Mouse (Mus musculus): ENCODE data around the gene Olfr723.
"Not testable (repeated sequence)": the region's sequence is repeated elsewhere in the genome, so short reads cannot be mapped to it uniquely, and the experiment has no call there.

Olfr723 gene

DNA sequence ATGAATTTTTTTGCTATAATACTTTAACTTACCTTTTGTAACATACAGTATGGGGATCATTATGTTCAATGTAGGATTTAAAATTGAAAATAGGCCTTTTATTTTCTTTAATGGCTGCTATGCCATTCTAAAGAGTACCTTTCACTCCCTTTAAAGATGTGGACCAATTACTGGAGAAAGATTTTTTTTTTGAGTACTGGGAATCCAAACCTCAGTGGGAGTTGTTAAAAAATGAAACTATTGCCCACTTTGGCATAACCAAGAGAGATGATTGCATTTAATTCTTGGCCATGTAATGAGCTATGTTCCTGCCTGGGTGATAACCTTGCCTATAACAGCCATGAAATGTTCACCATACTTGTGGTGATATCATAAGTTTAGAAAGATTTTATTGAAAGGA, at the start of gene Olfr723:
Gene Olfr723 (minus strand): TSS at position 101 of the 400 bp plus-strand sequence.
- DNase-seq (ENCODE audit: low spot score in 2 of 2): not testable (repeated sequence)

GRCm38 (mm10) chr14:49963174-49963573, 31.6 kb upstream of the Olfr723 start, which contains the start of gene Olfr724:
Gene Olfr724 (minus strand): TSS chr14:49963274.
- not testable (repeated sequence) for DNase-seq (ENCODE audit: low spot score in 2 of 2)

DNA sequence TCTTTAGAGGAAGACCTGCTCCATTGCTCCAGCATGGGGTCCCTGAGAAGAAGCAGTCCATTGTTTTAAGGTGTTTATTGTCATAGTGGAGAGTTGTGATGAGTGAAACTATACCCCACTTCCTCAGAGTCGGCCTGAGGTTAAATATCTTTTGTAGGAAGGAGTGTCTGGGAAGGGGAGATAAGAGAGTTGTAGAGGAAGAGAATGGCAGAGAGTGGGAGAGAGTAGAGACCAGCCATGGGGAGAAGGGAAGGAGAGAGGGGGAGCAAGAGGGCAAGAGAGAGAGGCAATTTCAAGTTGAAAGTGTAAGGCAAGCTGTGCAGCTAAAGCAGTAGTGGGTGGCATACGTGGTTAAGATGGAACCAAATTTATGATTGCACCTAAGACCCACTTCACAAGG, 24.3 kb upstream of the Olfr723 start:
- no peak for DNase-seq (ENCODE audit: low spot score in 2 of 2)

DNA sequence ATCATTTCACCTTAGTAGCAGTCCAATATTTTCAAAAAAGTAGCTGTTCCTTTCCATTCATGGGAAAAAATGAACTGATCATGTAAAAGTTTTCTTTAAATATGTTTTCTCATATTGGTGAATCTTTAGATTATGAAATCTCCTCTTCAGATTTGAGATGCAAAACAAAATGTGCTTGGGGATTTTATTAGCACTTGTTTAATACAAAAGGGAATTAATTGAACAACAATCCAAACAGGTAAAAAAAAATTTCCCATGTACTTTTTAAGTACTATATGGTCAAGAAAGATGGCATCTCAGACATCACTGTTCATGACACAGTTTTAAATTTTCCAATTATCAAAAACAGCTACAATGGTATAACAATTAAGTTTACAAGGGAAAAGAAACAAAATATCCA, 29.7 kb downstream of the Olfr723 start, which contains the start of gene Olfr722:
Gene Olfr722 (minus strand): TSS at position 101 of the 400 bp plus-strand sequence.
- no peak for DNase-seq (ENCODE audit: low spot score in 2 of 2)
